Mouse (Mus musculus) cerebellum, adult 2 months (tissue): ENCODE measurements around the gene Ccdc28b.

Experiments
- CTCF ChIP-seq: fragments of 200-500 bp; IDR thresholded peaks from 2 replicates; pipeline ENCODE4 v1.5.1; 2011; ENCODE audit warnings: low read depth, mild to moderate bottlenecking, control low read depth, low read length, moderate library complexity, borderline replicate concordance; ENCODE audit not compliant: insufficient read depth
- POLR2A ChIP-seq: fragments of 200-500 bp; IDR thresholded peaks from 2 replicates; pipeline ENCODE4 v1.6.1; 2011; ENCODE audit warnings: low read length, control low read depth, borderline replicate concordance; ENCODE audit not compliant: insufficient read depth

DNA sequence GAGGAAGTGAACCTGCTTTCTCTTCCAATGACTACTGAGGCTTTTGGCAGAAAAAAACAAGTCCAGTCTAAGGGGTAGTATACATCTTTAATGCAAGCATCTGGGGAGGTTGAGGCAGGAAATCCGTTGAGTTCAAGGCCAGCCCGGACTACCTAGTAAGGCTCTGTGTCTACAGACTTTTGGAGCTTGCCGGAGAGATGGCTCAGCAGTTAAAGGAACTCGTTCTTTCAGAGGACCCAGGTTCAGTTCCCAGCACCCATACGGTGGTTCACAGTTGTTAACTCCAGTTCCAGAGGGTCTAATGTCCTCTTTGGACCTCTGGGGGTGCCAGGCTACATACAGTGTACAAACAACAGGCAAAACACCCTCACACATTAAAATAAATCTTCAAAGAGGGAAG lies 5.7 kb downstream of the Ccdc28b start:
- TF ChIP-seq CTCF (no peak), POLR2A (no peak)
